Mouse (Mus musculus) T-cell, adult 2 months (primary cell): ENCODE measurements around the gene Rhbdd2.

ENCODE experiments used
- DNase-seq: peaks from one replicate; pipeline ENCODE4 v3.0.0; 2022; ENCODE audit warnings: low spot score

The Rhbdd2 gene

GRCm38 (mm10) chr5:135682009-135682408 lies 49.6 kb downstream of the Rhbdd2 start:
- no peak for DNase-seq

- DNase-seq = no peak
Observed at GRCm38 (mm10) chr5:135682942-135683570, 50.6 kb downstream of the Rhbdd2 start.

DNA sequence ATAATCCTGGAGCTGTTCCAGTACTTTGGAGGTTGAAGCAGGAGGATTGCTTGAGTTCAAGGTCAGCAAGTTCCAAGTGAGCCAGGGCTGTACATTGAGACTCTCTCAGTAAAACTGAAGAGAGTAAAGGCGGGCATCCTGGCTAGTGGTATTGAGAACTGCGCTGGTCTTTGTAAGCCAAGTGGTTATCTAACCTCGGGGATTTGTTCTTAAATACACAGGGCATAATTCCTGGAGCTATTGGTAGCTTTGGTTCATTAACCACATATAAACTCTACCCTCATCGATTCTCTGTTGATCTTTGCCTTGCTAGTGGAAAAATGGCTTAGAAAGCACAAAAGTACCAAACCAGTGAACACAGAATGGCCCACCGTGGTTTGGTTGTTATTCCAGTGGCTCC lies 58.0 kb downstream of the Rhbdd2 start:
- DNase-seq = no peak

DNA sequence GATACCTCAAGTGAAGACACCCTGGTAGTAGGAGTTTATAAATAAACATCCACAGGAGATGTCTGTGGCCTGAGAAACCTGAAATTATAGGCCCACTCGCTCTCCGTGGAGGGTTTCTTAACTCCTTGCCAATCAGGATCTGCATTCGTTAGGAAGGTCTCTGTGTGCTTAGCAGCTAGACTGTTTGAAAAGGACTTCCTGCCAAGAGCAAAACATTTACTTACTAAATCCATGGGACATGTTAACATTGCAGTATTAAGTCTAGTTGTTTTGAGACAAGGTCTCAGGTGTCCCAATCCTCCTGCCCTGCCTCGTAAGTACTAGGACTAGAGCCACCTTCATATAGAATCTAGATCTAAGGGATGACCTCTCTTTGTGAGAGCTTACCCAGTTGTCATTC lies 58.8 kb downstream of the Rhbdd2 start:
- DNase-seq = no peak

DNA sequence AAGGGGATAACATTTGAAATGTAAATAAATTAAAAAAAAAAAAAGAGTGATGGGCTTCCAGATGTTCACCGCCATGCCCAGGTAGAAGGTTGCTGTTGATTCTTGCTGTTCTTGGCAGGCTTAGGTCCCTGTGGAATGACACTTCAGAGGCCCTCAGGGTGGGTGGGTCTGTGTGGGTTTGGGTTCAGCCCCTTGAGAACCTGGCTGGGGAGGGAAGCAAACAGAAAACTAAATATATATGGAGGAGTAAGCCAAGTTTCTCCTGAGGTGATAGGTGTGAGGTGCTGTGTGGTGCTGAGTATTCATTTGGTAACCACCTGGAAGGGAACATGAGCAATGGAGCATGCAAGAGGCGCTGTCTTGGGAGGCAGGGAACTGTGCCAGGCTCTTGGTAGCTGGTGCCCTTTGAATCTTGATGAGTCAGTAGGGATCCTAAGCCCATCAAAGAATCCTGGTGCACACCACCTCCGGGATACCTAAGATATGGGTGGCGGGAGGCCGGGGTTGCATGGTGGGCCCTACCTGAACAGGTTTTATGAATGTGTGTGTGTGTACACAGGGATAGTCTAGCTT lies 60.9 kb downstream of the Rhbdd2 start:
- DNase-seq = no peak

DNA sequence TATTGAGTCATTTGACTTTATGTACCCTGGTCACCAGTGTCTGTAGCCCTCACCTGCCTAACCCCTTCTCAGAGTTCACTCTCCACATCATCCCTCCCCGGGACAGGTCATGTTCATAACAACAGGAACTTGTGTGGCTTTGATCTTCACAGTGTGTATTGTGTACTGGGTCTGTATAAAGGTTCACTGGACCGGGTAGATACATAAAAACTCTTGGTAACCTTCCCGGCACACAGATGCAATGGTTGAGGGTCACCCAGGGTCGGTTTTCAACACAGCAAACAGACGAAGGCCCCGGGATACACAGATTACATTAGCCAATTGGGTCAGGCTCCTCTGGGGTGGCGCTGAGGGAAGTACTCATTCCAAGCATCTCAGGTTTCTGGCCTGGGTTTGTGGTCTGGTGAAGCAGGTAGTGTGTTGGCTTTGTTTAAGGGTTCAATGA lies 62.9 kb downstream of the Rhbdd2 start:
- no peak for DNase-seq
